18 mouse cellular contexts compared by ENCODE assay signal in the genomic region with DNA sequence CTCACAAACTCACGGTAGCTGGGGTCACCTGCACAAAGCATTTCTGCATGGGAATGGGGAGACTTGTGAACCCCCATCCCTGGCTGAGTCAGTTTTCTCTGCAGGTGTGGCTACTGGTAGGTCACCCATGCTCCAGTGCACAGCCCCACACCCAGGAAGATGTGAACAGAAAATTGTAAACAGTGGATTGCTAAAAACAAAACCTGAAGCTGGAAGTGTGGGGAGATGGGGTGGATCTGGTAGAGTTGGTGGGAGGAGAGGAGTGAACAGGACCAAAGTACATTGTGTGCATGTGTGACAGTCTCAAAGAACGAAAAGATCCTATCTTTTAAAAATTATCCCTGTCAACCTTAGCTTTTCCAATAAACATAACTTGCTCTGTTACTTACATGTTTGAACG. TPM values are rescaled to one million over a fixed set of nuclear protein-coding genes. Genes with fewer than 3 reads are reported as not detected.
DNase-seq lines count a peak whose midpoint lies in the region; ATAC-seq and TF ChIP-seq lines count a peak whose summit lies in the region.
"Had no signal": no experiment of that assay in that cellular context is flagged by ENCODE, and none has a peak within 500 bp of the region (broad histone marks: within the 10 kb centered on the region; RNA-seq: fewer than 3 reads in every experiment).

No protein-coding gene starts in this region.

- peak overlapping the region; percentile 50; the same call in 1 of the 2 replicates for H3K27ac ChIP-seq in heart, embryonic 13.5 days (replicated peaks)
- no peak overlapping the region for H3K27ac ChIP-seq in kidney, adult 2 months (ENCODE audit: insufficient read depth, low read depth, low read length)
- H3K27ac ChIP-seq in liver, adult 2 months (replicated peaks; ENCODE audit: insufficient read depth, low read depth, low read length): peak overlapping the region; percentile 77
- H3K27ac ChIP-seq in layer of hippocampus, adult 2 months: no peak overlapping the region
- H3K27ac ChIP-seq: forebrain, embryonic 15.5 days; hindbrain, embryonic 15.5 days had no signal

- no peaks in the 10 kb centered on the region for H3K27me3 ChIP-seq in heart, embryonic 13.5 days (replicated peaks)
- no peaks in the 10 kb centered on the region for H3K27me3 ChIP-seq in kidney, adult 2 months (replicated peaks; ENCODE audit: control insufficient read depth, insufficient read depth, low read length)
- H3K27me3 ChIP-seq in liver, adult 2 months (ENCODE audit: control insufficient read depth, insufficient read depth, low read length): no peaks in the 10 kb centered on the region
- H3K27me3 ChIP-seq: embryonic facial prominence, embryonic 12.5 days; forebrain, embryonic 15.5 days; hindbrain, embryonic 15.5 days had no signal

- TF ChIP-seq POLR2A in kidney, adult 2 months (IDR thresholded peaks at IDR 0.05; ENCODE audit: low read depth, low read length): no peak
- TF ChIP-seq POLR2A in liver, adult 2 months (IDR thresholded peaks at IDR 0.05; ENCODE audit: extremely low read depth, insufficient read depth, low read length): no peak

- H3K4me2 ChIP-seq in heart, embryonic 13.5 days: no peak overlapping the region
- H3K4me2 ChIP-seq: embryonic facial prominence, embryonic 12.5 days; forebrain, embryonic 15.5 days; heart, embryonic 11.5 days; hindbrain, embryonic 15.5 days had no signal

- 84% methylated on average over 3 of the region's 3 CpGs for WGBS in heart, embryonic 13.5 days
- 35% methylated on average over 3 of the region's 3 CpGs for WGBS in kidney, adult 2 months
- 30% methylated on average over 3 of the region's 3 CpGs for WGBS in liver, adult 2 months

- no peak for DNase-seq in heart, postnatal 14 days
- peak; percentile 59 for DNase-seq in kidney, adult 2 months
- no peak for DNase-seq in kidney, postnatal 4 days
- DNase-seq in liver, adult 2 months (ENCODE audit: extremely low read depth, low read depth, low spot score): peak; percentile 77
- DNase-seq in liver (no peak), A20 (ENCODE audit: low read depth, low spot score) (peak; percentile 71)
- no peak for DNase-seq in layer of hippocampus, adult 2 months (ENCODE audit: low spot score in 2 of 2)
- DNase-seq: adrenal gland, postnatal 10 days; cerebellum, adult 11-12 months; cerebellum, adult 9-10 months; cerebellum, postnatal 25 days; gastrocnemius, postnatal 36 days; heart, adult 11 months had no signal

- H3K4me1 ChIP-seq in heart, embryonic 13.5 days: peaks cover 30% of the 10 kb centered on the region
- peaks cover 15% of the 10 kb centered on the region; the same call in 1 of the 2 replicates for H3K4me1 ChIP-seq in kidney, adult 2 months (ENCODE audit: control insufficient read depth, insufficient read depth, low read length)
- H3K4me1 ChIP-seq in liver, adult 2 months (ENCODE audit: control insufficient read depth, insufficient read depth, low read length): peaks cover 17% of the 10 kb centered on the region
- H3K4me1 ChIP-seq: hindbrain, embryonic 15.5 days had no signal

- ATAC-seq in heart, embryonic 13.5 days (ENCODE audit: extremely low read depth, insufficient number of reproducible peaks, low FRiP score, low TSS enrichment): no peak
- ATAC-seq: forebrain, embryonic 15.5 days had no signal

- H3K9me3 ChIP-seq in heart, embryonic 13.5 days: no peaks in the 10 kb centered on the region
- H3K9me3 ChIP-seq: embryonic facial prominence, embryonic 12.5 days; forebrain, embryonic 15.5 days; hindbrain, embryonic 15.5 days had no signal

- H3K36me3 ChIP-seq in heart, embryonic 13.5 days: peaks cover 88% of the 10 kb centered on the region
- H3K36me3 ChIP-seq in kidney, adult 2 months (ENCODE audit: control insufficient read depth, insufficient read depth, low read length): peaks cover 8% of the 10 kb centered on the region
- H3K36me3 ChIP-seq in liver, adult 2 months (ENCODE audit: control insufficient read depth, insufficient read depth, low read length): peaks cover 42% of the 10 kb centered on the region

- intact Hi-C loops in heart, postnatal 14 days (cut with DNase I): loop anchor here (1.0 kb wide), 1 partner anchor 98 kb away; no protein-coding TSS in a partner anchor

- peaks cover 16% of the 10 kb centered on the region; the same call in 1 of the 2 replicates for H3K79me2 ChIP-seq in liver, adult 2 months (ENCODE audit: control insufficient read depth, insufficient read depth, low read length)

- no peak overlapping the region for H3K4me3 ChIP-seq in heart, embryonic 13.5 days
- H3K4me3 ChIP-seq in kidney, adult 2 months (ENCODE audit: insufficient read depth, low read depth, low read length): no peak overlapping the region
- no peak overlapping the region for H3K4me3 ChIP-seq in liver, adult 2 months (ENCODE audit: insufficient read depth, low read depth, low read length)
- no peak overlapping the region for H3K4me3 ChIP-seq in layer of hippocampus, adult 2 months
- H3K4me3 ChIP-seq: embryonic facial prominence, embryonic 12.5 days; forebrain, embryonic 15.5 days; hindbrain, embryonic 15.5 days had no signal

- no peak for TF ChIP-seq CTCF in kidney, adult 2 months (conservative IDR thresholded peaks at IDR 0.05; ENCODE audit: insufficient read depth, insufficient read length, low read depth, low read length)
- TF ChIP-seq CTCF in liver, adult 2 months (IDR thresholded peaks at IDR 0.05; ENCODE audit: low read depth, low read length): no peak
- TF ChIP-seq CTCF in layer of hippocampus, adult 2 months (conservative IDR thresholded peaks at IDR 0.05): no peak

- H3K9ac ChIP-seq in heart, embryonic 13.5 days: peak overlapping the region; percentile 34; the same call in 1 of the 2 replicates
- no peak overlapping the region for H3K9ac ChIP-seq in liver, adult 2 months (ENCODE audit: low read depth, low read length)
- H3K9ac ChIP-seq: embryonic facial prominence, embryonic 12.5 days; forebrain, embryonic 15.5 days; hindbrain, embryonic 15.5 days had no signal

RNA-seq across cellular contexts. Expression of gene Clic4, which starts 52.0 kb away (rescaled TPM):
- 202 and 213 TPM in 2 replicates for polyA plus RNA-seq in heart, embryonic 13.5 days (2015; fragmentation: Nextera tagmentation; extraction: Ambion mirVana)
- 100 to 1,000 TPM; 251 to 264 TPM for total RNA-seq in heart, postnatal 14 days (2021)
- 86.6 and 91.1 TPM in 2 replicates for polyA plus RNA-seq in kidney, adult 2 months (2012; rRNA removed)
- 23.0 and 27.7 TPM in 2 replicates for total RNA-seq in liver, adult 2 months (2014; rRNA removed)
- polyA plus RNA-seq in liver, adult 2 months (2012; rRNA removed): 23.4 and 30.8 TPM in 2 replicates
- total RNA-seq in layer of hippocampus, adult 2 months (2021): 10 to 100 TPM; 31.2 to 34.2 TPM

Comparison
In these comparisons a context has a peak if more than half of its experiments do, and no peak if none do; other contexts are left out.
1. DNase-seq: peak in kidney, adult 2 months (single experiment), liver, adult 2 months (single experiment) and A20 (single experiment); none in heart, postnatal 14 days (0 of 2), kidney, postnatal 4 days (0 of 2), liver (single experiment) and layer of hippocampus, adult 2 months (0 of 2).
2. H3K27ac ChIP-seq: peak in heart, embryonic 13.5 days (single experiment) and liver, adult 2 months (single experiment); none in kidney, adult 2 months (single experiment) and layer of hippocampus, adult 2 months (single experiment).